Mouse (Mus musculus): Measurements from ENCODE around the gene 4933428M09Rik.
"Not testable (repeated sequence)": the region's sequence is repeated elsewhere in the genome, so short reads cannot be mapped to it uniquely, and the experiment has no call there.

Gene 4933428M09Rik

GRCm38 (mm10) chrX:139178928-139179327, at the start of gene 4933428M09Rik:
Gene 4933428M09Rik, plus strand, starts transcription at chrX:139179228.
- no peak for DNase-seq (ENCODE audit: low spot score)

- DNase-seq (ENCODE audit: low spot score), result no peak
These were observed 45.0 kb upstream of the 4933428M09Rik start for GRCm38 (mm10) chrX:139134031-139134430.

- DNase-seq (ENCODE audit: low spot score), result not testable (repeated sequence)
These were observed 12.5 kb downstream of the 4933428M09Rik start for GRCm38 (mm10) chrX:139191506-139191905.

- DNase-seq (ENCODE audit: low spot score), result no peak
These were observed 15.7 kb downstream of the 4933428M09Rik start for GRCm38 (mm10) chrX:139194572-139195279.

GRCm38 (mm10) chrX:139209191-139209828, 30.3 kb downstream of the 4933428M09Rik start:
- not testable (repeated sequence) for DNase-seq (ENCODE audit: low spot score)

- peak; percentile 10 for DNase-seq (ENCODE audit: low spot score)
These were observed 30.8 kb downstream of the 4933428M09Rik start, which contains the start of gene Mum1l1 for GRCm38 (mm10) chrX:139209829-139210225. Gene Mum1l1, plus strand, starts transcription at chrX:139210042.

- DNase-seq (ENCODE audit: low spot score), result no peak
These were observed 35.7 kb downstream of the 4933428M09Rik start for GRCm38 (mm10) chrX:139214765-139215164.

GRCm38 (mm10) chrX:139216409-139216808, 37.4 kb downstream of the 4933428M09Rik start:
- DNase-seq (ENCODE audit: low spot score), result no peak

GRCm38 (mm10) chrX:139216991-139217593, 38.1 kb downstream of the 4933428M09Rik start:
- DNase-seq (ENCODE audit: low spot score), result no peak

GRCm38 (mm10) chrX:139217776-139218175, 38.7 kb downstream of the 4933428M09Rik start:
- no peak for DNase-seq (ENCODE audit: low spot score)

- no peak for DNase-seq (ENCODE audit: low spot score)
These were observed 40.0 kb downstream of the 4933428M09Rik start for GRCm38 (mm10) chrX:139219017-139219416.

GRCm38 (mm10) chrX:139220830-139221229, 41.8 kb downstream of the 4933428M09Rik start:
- no peak for DNase-seq (ENCODE audit: low spot score)

- DNase-seq (ENCODE audit: low spot score), result no peak
These were observed 42.9 kb downstream of the 4933428M09Rik start for GRCm38 (mm10) chrX:139221893-139222292.

Measured in urinary bladder, postnatal 10 days (tissue).